Mouse (Mus musculus) G1E (cell line): ENCODE results near the gene Agap2.

Source experiments
- CTCF ChIP-seq: IDR thresholded peaks from 2 replicates; pipeline ENCODE4 v1.5.1; 2012; ENCODE audit warnings: low read depth, low read length, inconsistent platforms, mixed read lengths
- GATA1 ChIP-seq: IDR thresholded peaks from 2 replicates; pipeline ENCODE4 v1.6.1; 2012; ENCODE audit warnings: borderline replicate concordance, low read length, inconsistent platforms, mixed read lengths
- GATA2 ChIP-seq: IDR thresholded peaks from 2 replicates; pipeline ENCODE4 v1.6.1; 2012; ENCODE audit warnings: low read depth, low read length, inconsistent platforms, borderline replicate concordance

DNA sequence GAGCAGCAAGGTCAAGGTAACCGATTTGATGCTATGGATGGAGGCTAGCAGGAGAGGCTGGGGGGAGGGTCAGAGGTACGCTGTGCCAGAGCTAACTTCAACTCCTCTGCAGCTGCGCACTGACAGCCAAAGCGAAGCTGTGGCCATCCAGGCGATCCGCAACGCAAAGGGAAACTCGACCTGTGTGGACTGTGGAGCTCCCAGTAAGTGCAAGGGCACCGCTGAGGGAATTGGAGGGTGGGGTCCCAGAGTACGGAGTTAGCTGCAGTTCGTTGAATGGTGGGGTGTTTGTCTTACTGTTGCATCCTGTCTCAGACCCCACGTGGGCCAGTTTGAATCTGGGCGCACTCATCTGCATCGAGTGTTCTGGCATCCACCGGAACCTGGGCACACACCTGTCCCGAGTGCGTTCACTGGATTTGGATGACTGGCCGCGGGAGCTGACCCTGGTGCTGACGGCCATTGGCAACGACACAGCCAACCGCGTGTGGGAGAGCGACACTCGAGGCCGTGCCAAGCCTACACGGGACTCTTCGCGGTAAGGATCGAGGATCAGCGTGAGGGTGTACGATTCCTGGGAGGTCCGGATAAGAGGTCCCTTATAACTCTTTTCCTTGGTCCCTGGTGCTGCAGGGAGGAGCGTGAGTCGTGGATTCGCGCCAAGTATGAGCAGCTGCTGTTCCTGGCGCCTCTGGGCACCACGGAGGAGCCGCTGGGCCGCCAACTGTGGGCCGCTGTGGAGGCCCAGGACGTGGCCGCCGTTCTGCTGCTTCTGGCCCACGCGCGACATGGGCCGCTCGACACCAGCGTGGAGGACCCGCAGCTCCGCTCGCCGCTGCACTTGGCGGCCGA is 15.7 kb downstream of the Agap2 start:
- TF ChIP-seq CTCF (no peak), GATA2 (no peak), GATA1 (no peak)
